Mouse (Mus musculus) brain, embryonic 14.5 days (tissue): ENCODE data around the gene Rab5a.

Source experiments
- CTCF ChIP-seq: fragments of 200-500 bp; IDR thresholded peaks from 2 replicates; pipeline ENCODE4 v1.5.1; 2012; ENCODE audit warnings: inconsistent platforms, mild to moderate bottlenecking, moderate library complexity, borderline replicate concordance; ENCODE audit not compliant: insufficient read depth, insufficient read length; ENCODE audit errors: extremely low read depth
- POLR2A ChIP-seq: fragments of 200-500 bp; IDR thresholded peaks from 2 replicates; pipeline ENCODE4 v1.6.1; 2012; ENCODE audit warnings: mild to moderate bottlenecking, inconsistent platforms, borderline replicate concordance; ENCODE audit not compliant: poor library complexity, insufficient read depth, insufficient read length, severe bottlenecking; ENCODE audit errors: extremely low read depth

DNA sequence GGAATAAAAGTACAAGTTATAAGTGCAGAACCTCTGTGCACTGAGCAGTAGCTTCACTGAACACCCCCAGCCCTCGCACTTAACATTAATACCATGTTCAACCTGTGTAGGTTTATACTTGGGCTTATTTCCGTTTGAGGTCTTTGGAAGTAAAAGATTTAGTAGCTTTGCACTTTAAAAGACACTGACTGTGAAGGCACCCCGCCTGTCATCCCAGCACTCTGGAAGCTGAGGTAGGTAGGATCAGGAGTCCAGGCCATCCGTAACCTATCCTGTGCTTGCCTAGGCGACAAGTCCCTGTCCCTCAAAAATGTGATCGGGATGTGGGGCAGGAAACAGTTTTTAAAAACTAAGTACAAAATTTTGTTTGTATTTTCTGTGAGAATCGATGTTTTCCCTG lies 1.4 kb downstream of the Rab5a start:
- no peak for TF ChIP-seq CTCF
- TF ChIP-seq POLR2A = no peak
